Mouse (Mus musculus): ENCODE results near the gene Gpr4. TPM values are rescaled to one million over a fixed set of nuclear protein-coding genes. Genes with fewer than 3 reads are reported as not detected.

Gene Gpr4
- total and polyA plus RNA-seq, 3 experiments, result 0.04 to 0.31 TPM; not detected in 1

DNA sequence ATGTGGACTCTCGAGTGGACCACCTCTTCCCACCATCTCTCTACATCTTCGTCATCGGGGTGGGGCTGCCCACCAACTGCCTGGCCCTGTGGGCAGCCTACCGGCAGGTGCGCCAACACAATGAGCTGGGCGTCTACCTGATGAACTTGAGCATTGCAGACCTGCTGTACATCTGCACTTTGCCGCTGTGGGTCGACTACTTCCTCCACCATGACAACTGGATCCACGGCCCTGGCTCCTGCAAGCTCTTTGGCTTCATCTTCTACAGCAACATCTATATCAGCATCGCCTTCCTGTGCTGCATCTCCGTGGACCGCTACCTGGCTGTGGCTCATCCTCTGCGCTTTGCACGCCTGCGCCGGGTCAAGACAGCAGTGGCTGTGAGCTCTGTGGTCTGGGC, 9.9 kb downstream of the Gpr4 start:
- Histone ChIP-seq H3K9ac (ENCODE audit: insufficient read depth, low read depth) (no peak overlapping the region), H3K4me1 (ENCODE audit: control insufficient read depth in 1 of 2, insufficient read depth in 2 of 2) (peaks cover 2 to 37% of the 10 kb centered on the region in 2 experiments; a peak in 2 of 4 replicates), H3K79me2 (replicated peaks; ENCODE audit: control insufficient read depth, extremely low read depth, insufficient read depth, poor library complexity, severe bottlenecking) (peaks cover 3% of the 10 kb centered on the region; the same call in 1 of the 2 replicates), H3K4me2 (ENCODE audit: insufficient read depth, low read depth, poor library complexity, severe bottlenecking) (no peak overlapping the region), H3K9me3 (replicated peaks; ENCODE audit: low read length) (no peaks in the 10 kb centered on the region), H3K27me3 (replicated peaks) (no peaks in the 10 kb centered on the region), H3K4me3 (replicated peaks in 1 of 3; ENCODE audit: low read depth in 2 of 3, low read length in 2 of 3, poor library complexity in 1 of 3) (no peak overlapping the region), H3K27ac (ENCODE audit: insufficient read depth, low read depth) (no peak overlapping the region), H3K36me3 (replicated peaks in 1 of 2; ENCODE audit: control insufficient read depth in 1 of 2, insufficient read depth in 1 of 2, low read length in 1 of 2) (peaks cover 10 to 48% of the 10 kb centered on the region in 2 experiments)
- DNase-seq (ENCODE audit: extremely low read depth), result no peak
- dilution Hi-C loops (cut with MboI; ENCODE audit: extremely low pct_ligation_motif_present, extremely low pct_unique_long_range_greater_than_20kb, low sequenced_read_pairs), result no loop called here
- in situ Hi-C loops (cut with MboI; ENCODE audit: low pct_ligation_motif_present, low pct_unique_long_range_greater_than_20kb, low sequenced_read_pairs), result no loop called here
- TF ChIP-seq GABPA (IDR thresholded peaks at IDR 0.05; ENCODE audit: insufficient replicate concordance, low read depth, low read length) (no peak), USF2 (conservative IDR thresholded peaks at IDR 0.05; ENCODE audit: low read depth, low read length) (no peak), MAFK (IDR thresholded peaks at IDR 0.05; ENCODE audit: insufficient replicate concordance, low read length) (no peak), TBP (conservative IDR thresholded peaks at IDR 0.05; ENCODE audit: low read depth, low read length) (no peak), MAZ (IDR thresholded peaks at IDR 0.05; ENCODE audit: low read depth, low read length) (no peak), UBTF (IDR thresholded peaks at IDR 0.05; ENCODE audit: low read depth, low read length) (no peak), HCFC1 (IDR thresholded peaks at IDR 0.05; ENCODE audit: low read depth, low read length) (no peak), CHD1 (IDR thresholded peaks at IDR 0.05; ENCODE audit: low read depth, low read length) (no peak), NRF1 (IDR thresholded peaks at IDR 0.05; ENCODE audit: low read depth, low read length) (no peak), POLR2AphosphoS2 (IDR thresholded peaks at IDR 0.05; ENCODE audit: low read depth, low read length) (no peak), USF1 (IDR thresholded peaks at IDR 0.05; ENCODE audit: low read depth, low read length) (no peak), MYC (IDR thresholded peaks at IDR 0.05; ENCODE audit: low read depth, low read length) (no peak), ETS1 (conservative IDR thresholded peaks at IDR 0.05; ENCODE audit: low read depth, low read length) (no peak), CHD2 (IDR thresholded peaks at IDR 0.05; ENCODE audit: low read length) (no peak), NELFE (IDR thresholded peaks at IDR 0.05; ENCODE audit: low read depth, low read length) (no peak), JUN (IDR thresholded peaks at IDR 0.05; ENCODE audit: insufficient read depth, low read depth, low read length) (no peak), ZC3H11A (IDR thresholded peaks at IDR 0.05; ENCODE audit: low read depth, low read length) (no peak), MAX (IDR thresholded peaks at IDR 0.05; ENCODE audit: low read length) (no peak), ELF1 (IDR thresholded peaks at IDR 0.05; ENCODE audit: low read depth, low read length) (no peak), CTCF (conservative IDR thresholded peaks at IDR 0.05 in 1 of 2, IDR thresholded peaks at IDR 0.05 in 1 of 2; ENCODE audit: low read depth in 2 of 2, low read length in 2 of 2) (no peak)

DNA sequence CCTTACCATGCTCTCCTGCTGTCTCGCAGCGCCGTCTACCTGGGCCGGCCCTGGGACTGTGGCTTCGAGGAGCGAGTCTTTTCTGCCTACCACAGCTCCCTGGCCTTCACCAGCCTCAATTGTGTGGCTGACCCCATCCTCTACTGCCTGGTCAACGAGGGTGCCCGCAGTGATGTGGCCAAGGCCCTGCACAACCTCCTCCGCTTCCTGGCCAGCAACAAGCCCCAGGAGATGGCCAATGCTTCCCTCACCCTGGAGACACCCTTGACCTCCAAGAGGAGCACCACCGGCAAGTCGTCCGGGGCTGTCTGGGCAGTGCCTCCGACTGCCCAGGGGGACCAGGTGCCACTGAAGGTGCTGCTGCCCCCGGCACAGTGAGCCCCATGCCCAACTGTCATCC, 10.5 kb downstream of the Gpr4 start:
- Histone ChIP-seq H3K4me3 (replicated peaks in 1 of 3; ENCODE audit: low read depth in 2 of 3, low read length in 2 of 3, poor library complexity in 1 of 3) (no peak overlapping the region), H3K27me3 (replicated peaks) (no peaks in the 10 kb centered on the region), H3K9me3 (replicated peaks; ENCODE audit: low read length) (no peaks in the 10 kb centered on the region), H3K9ac (ENCODE audit: insufficient read depth, low read depth) (no peak overlapping the region), H3K27ac (ENCODE audit: insufficient read depth, low read depth) (no peak overlapping the region), H3K4me2 (ENCODE audit: insufficient read depth, low read depth, poor library complexity, severe bottlenecking) (no peak overlapping the region), H3K4me1 (ENCODE audit: control insufficient read depth in 1 of 2, insufficient read depth in 2 of 2) (peaks cover 2 to 31% of the 10 kb centered on the region in 2 experiments; a peak in 2 of 4 replicates), H3K36me3 (replicated peaks in 1 of 2; ENCODE audit: control insufficient read depth in 1 of 2, insufficient read depth in 1 of 2, low read length in 1 of 2) (peaks cover 10 to 48% of the 10 kb centered on the region in 2 experiments), H3K79me2 (replicated peaks; ENCODE audit: control insufficient read depth, extremely low read depth, insufficient read depth, poor library complexity, severe bottlenecking) (peaks cover 3% of the 10 kb centered on the region; the same call in 1 of the 2 replicates)
- no peak for DNase-seq (ENCODE audit: extremely low read depth)
- in situ Hi-C loops (cut with MboI; ENCODE audit: low pct_ligation_motif_present, low pct_unique_long_range_greater_than_20kb, low sequenced_read_pairs) (no loop called here), dilution Hi-C loops (cut with MboI; ENCODE audit: extremely low pct_ligation_motif_present, extremely low pct_unique_long_range_greater_than_20kb, low sequenced_read_pairs) (no loop called here)
- no peak for TF ChIP-seq MYC (IDR thresholded peaks at IDR 0.05; ENCODE audit: low read depth, low read length)
- no peak for TF ChIP-seq SMC3 (IDR thresholded peaks at IDR 0.05; ENCODE audit: low read depth, low read length)

Data from CH12.LX (cell line).